Mouse (Mus musculus) liver, embryonic 14.5 days (tissue): ENCODE measurements at regions not wholly inside any gene's neighbourhood (a gene's known extent, or its start where the extent isn't known, plus 50 kb on each side); places are given as distances from the start of the nearest gene placed in this dataset.

Experiments
- CTCF ChIP-seq: IDR thresholded peaks from 2 replicates; pipeline ENCODE4 v1.5.1; 2016; ENCODE audit warnings: antibody characterized with exemption, low read depth, control low read depth
- EP300 ChIP-seq: IDR thresholded peaks from 2 replicates; pipeline ENCODE4 v1.6.1; 2016; ENCODE audit warnings: antibody characterized with exemption, low read depth

DNA sequence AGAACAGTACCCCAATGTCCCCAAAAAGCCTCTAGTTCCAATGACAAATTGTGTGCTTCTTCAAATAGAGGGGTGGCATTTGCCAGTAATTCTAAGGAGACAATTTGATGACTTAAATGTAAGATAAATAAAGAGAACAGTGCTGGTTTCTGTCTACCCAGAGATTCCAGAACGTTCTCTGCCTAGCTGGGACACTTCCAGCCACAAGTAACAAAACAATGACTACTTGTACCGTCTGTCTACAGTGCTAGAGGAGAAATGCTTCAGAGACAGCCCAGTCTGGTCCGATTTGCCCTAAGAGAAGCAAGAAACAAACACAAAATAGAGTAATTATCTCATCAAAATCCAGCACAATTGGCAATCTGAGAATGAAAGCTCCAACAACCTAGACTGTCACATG, 164.9 kb upstream of the Cdh5 start:
- TF ChIP-seq CTCF: no peak
- TF ChIP-seq EP300: no peak
